Mouse (Mus musculus) limb, embryonic 13.5 days (tissue): ENCODE results near the gene Tmem19. TPM values are rescaled to one million over a fixed set of nuclear protein-coding genes. Genes with fewer than 3 reads are reported as not detected.

Experiments
- ATAC-seq: fragments of 200-750 bp; cut with Nextera tagmentation; 2 replicates; pipeline ENCODE4 v1.8.0; 2017; ENCODE audit warnings: low read depth, moderate number of reproducible peaks, moderate TSS enrichment; ENCODE audit not compliant: low FRiP score
- H3K27ac ChIP-seq: fragments of 300-500 bp; sonication (generic); 2 replicates; pipeline ENCODE4 v1.5.1; 2015; ENCODE audit warnings: inconsistent platforms, mild to moderate bottlenecking, moderate library complexity
- H3K27me3 ChIP-seq: fragments of 300-500 bp; sonication (generic); 2 replicates; pipeline ENCODE4 v1.6.1; 2015; ENCODE audit warnings: mild to moderate bottlenecking, inconsistent platforms
- H3K36me3 ChIP-seq: fragments of 300-500 bp; sonication (generic); 2 replicates; pipeline ENCODE4 v1.6.1; 2015; ENCODE audit warnings: inconsistent platforms, mild to moderate bottlenecking, moderate library complexity
- H3K4me1 ChIP-seq: fragments of 300-500 bp; sonication (generic); 2 replicates; pipeline ENCODE4 v1.6.1; 2015; ENCODE audit warnings: inconsistent platforms
- H3K4me2 ChIP-seq: fragments of 300-500 bp; sonication (generic); replicated peaks from 2 replicates; pipeline ENCODE4 v1.6.1; 2015; ENCODE audit warnings: inconsistent platforms, mild to moderate bottlenecking, moderate library complexity
- H3K4me3 ChIP-seq: fragments of 300-500 bp; sonication (generic); 2 replicates; pipeline ENCODE4 v1.5.1; 2015; ENCODE audit warnings: moderate library complexity, mild to moderate bottlenecking, inconsistent platforms
- H3K9ac ChIP-seq: fragments of 300-500 bp; sonication (generic); 2 replicates; pipeline ENCODE4 v1.6.1; 2015; ENCODE audit warnings: mild to moderate bottlenecking, inconsistent platforms
- H3K9me3 ChIP-seq: fragments of 300-500 bp; sonication (generic); 2 replicates; pipeline ENCODE4 v1.6.1; 2016; ENCODE audit warnings: inconsistent platforms
- WGBS: fragments of 180-500 bp; shearing (Covaris S2); methylation state at CpG from one replicate; pipeline ENCODE4 v1.1.7; 2015; 5-methylcytosine and 5-hydroxymethylcytosine counted together
- polyA plus RNA-seq: library from polyadenylated mRNA; unstranded; fragments of >200 nt; fragmentation: Nextera tagmentation; extraction: Ambion mirVana; gene quantifications from 2 replicates; pipeline ENCODE4 v1.2.1, GENCODE M21; 2015

Gene Tmem19
- polyA plus RNA-seq, 1 experiment from 2014 or later: 25.3 TPM

GRCm38 (mm10) chr10:115363151-115363550, 850 bp upstream of the Tmem19 start:
- H3K27ac ChIP-seq: no peak overlapping the region
- peak overlapping the region; percentile 61 for H3K4me3 ChIP-seq
- peak overlapping the region; percentile 64 for H3K9ac ChIP-seq
- ATAC-seq: no peak
- no peaks in the 10 kb centered on the region for H3K9me3 ChIP-seq
- no peaks in the 10 kb centered on the region for H3K36me3 ChIP-seq
- H3K27me3 ChIP-seq: no peaks in the 10 kb centered on the region
- 87% methylated on average over 4 of the region's 4 CpGs for whole genome bisulfite sequencing
- H3K4me2 ChIP-seq: peak overlapping the region; percentile 67
- peaks cover 19% of the 10 kb centered on the region for H3K4me1 ChIP-seq

GRCm38 (mm10) chr10:115362623-115362964, 293 bp upstream of the Tmem19 start:
- H3K9ac ChIP-seq: peak overlapping the region; percentile 64
- H3K4me3 ChIP-seq: peak overlapping the region; percentile 61
- no peaks in the 10 kb centered on the region for H3K27me3 ChIP-seq
- 7% methylated on average over 9 of the region's 9 CpGs for WGBS
- ATAC-seq: peak; percentile 12
- H3K4me1 ChIP-seq: peaks cover 19% of the 10 kb centered on the region
- H3K4me2 ChIP-seq: peak overlapping the region; percentile 67
- H3K27ac ChIP-seq: peak overlapping the region; percentile 90; the same call in 1 of the 2 replicates
- no peaks in the 10 kb centered on the region for H3K9me3 ChIP-seq
- no peaks in the 10 kb centered on the region for H3K36me3 ChIP-seq

- H3K4me3 ChIP-seq: no peak overlapping the region
- H3K9ac ChIP-seq: no peak overlapping the region
- no peak for ATAC-seq
- H3K4me1 ChIP-seq: peaks cover 19% of the 10 kb centered on the region
- WGBS: 92% methylated on average over 7 of the region's 7 CpGs
- no peak overlapping the region for H3K4me2 ChIP-seq
- peaks cover 16% of the 10 kb centered on the region for H3K36me3 ChIP-seq
- H3K27me3 ChIP-seq: no peaks in the 10 kb centered on the region
- no peaks in the 10 kb centered on the region for H3K9me3 ChIP-seq
- H3K27ac ChIP-seq: no peak overlapping the region
Observed at GRCm38 (mm10) chr10:115359066-115359465, 3.2 kb downstream of the Tmem19 start.

- H3K4me1 ChIP-seq: peaks cover 19% of the 10 kb centered on the region
- H3K36me3 ChIP-seq: peaks cover 16% of the 10 kb centered on the region
- H3K4me2 ChIP-seq: no peak overlapping the region
- H3K9ac ChIP-seq: no peak overlapping the region
- ATAC-seq: no peak
- WGBS: 92% methylated on average over 17 of the region's 17 CpGs
- H3K27me3 ChIP-seq: no peaks in the 10 kb centered on the region
- no peak overlapping the region for H3K4me3 ChIP-seq
- no peaks in the 10 kb centered on the region for H3K9me3 ChIP-seq
- no peak overlapping the region for H3K27ac ChIP-seq
Observed at GRCm38 (mm10) chr10:115358216-115358919, 3.9 kb downstream of the Tmem19 start.

GRCm38 (mm10) chr10:115356106-115356505, 6.2 kb downstream of the Tmem19 start:
- no peaks in the 10 kb centered on the region for H3K27me3 ChIP-seq
- H3K4me2 ChIP-seq: no peak overlapping the region
- no peaks in the 10 kb centered on the region for H3K9me3 ChIP-seq
- WGBS: 89% methylated on average over 6 of the region's 7 CpGs
- H3K9ac ChIP-seq: no peak overlapping the region
- ATAC-seq: no peak
- H3K4me3 ChIP-seq: no peak overlapping the region
- peaks cover 16% of the 10 kb centered on the region for H3K36me3 ChIP-seq
- peaks cover 7% of the 10 kb centered on the region for H3K4me1 ChIP-seq
- no peak overlapping the region for H3K27ac ChIP-seq

GRCm38 (mm10) chr10:115355016-115355415, 7.3 kb downstream of the Tmem19 start:
- 90% methylated on average over 6 of the region's 6 CpGs for WGBS

GRCm38 (mm10) chr10:115354553-115354952, 7.7 kb downstream of the Tmem19 start:
- 71% methylated on average over 6 of the region's 6 CpGs for WGBS
- Histone ChIP-seq H3K27ac (no peak overlapping the region), H3K36me3 (peaks cover 16% of the 10 kb centered on the region), H3K4me2 (no peak overlapping the region), H3K4me3 (no peak overlapping the region), H3K4me1 (no peaks in the 10 kb centered on the region), H3K27me3 (no peaks in the 10 kb centered on the region), H3K9me3 (no peaks in the 10 kb centered on the region), H3K9ac (no peak overlapping the region)
- ATAC-seq: no peak

More at GRCm38 (mm10) chr10:115355016-115355415, 7.3 kb downstream of the Tmem19 start:
- no peak overlapping the region for H3K4me3 ChIP-seq
- no peak for ATAC-seq
- no peak overlapping the region for H3K9ac ChIP-seq
- no peak overlapping the region for H3K27ac ChIP-seq
- H3K9me3 ChIP-seq: no peaks in the 10 kb centered on the region
- H3K27me3 ChIP-seq: no peaks in the 10 kb centered on the region
- no peaks in the 10 kb centered on the region for H3K4me1 ChIP-seq
- H3K4me2 ChIP-seq: no peak overlapping the region
- peaks cover 16% of the 10 kb centered on the region for H3K36me3 ChIP-seq

- 77% methylated on average over 2 of the region's 2 CpGs for WGBS
- no peak overlapping the region for H3K4me3 ChIP-seq
- no peak overlapping the region for H3K4me2 ChIP-seq
- H3K9ac ChIP-seq: no peak overlapping the region
- no peaks in the 10 kb centered on the region for H3K4me1 ChIP-seq
- no peaks in the 10 kb centered on the region for H3K27me3 ChIP-seq
- no peaks in the 10 kb centered on the region for H3K9me3 ChIP-seq
- no peak overlapping the region for H3K27ac ChIP-seq
- peaks cover 7% of the 10 kb centered on the region; the same call in 1 of the 2 replicates for H3K36me3 ChIP-seq
- ATAC-seq: no peak
Observed at GRCm38 (mm10) chr10:115350810-115351397, 11.4 kb downstream of the Tmem19 start.

GRCm38 (mm10) chr10:115349509-115349908, 12.8 kb downstream of the Tmem19 start:
- WGBS: 85% methylated on average over 7 of the region's 7 CpGs
- Histone ChIP-seq H3K9ac (no peak overlapping the region), H3K27me3 (no peaks in the 10 kb centered on the region), H3K4me2 (no peak overlapping the region), H3K27ac (no peak overlapping the region), H3K9me3 (no peaks in the 10 kb centered on the region), H3K36me3 (peaks cover 10% of the 10 kb centered on the region), H3K4me3 (no peak overlapping the region), H3K4me1 (no peaks in the 10 kb centered on the region)
- no peak for ATAC-seq

- no peak for ATAC-seq
- H3K9ac ChIP-seq: no peak overlapping the region
- H3K4me1 ChIP-seq: no peaks in the 10 kb centered on the region
- no peaks in the 10 kb centered on the region for H3K9me3 ChIP-seq
- peaks cover 10% of the 10 kb centered on the region for H3K36me3 ChIP-seq
- H3K27me3 ChIP-seq: no peaks in the 10 kb centered on the region
- no peak overlapping the region for H3K4me2 ChIP-seq
- H3K4me3 ChIP-seq: no peak overlapping the region
- 76% methylated on average over 10 of the region's 10 CpGs for WGBS
- H3K27ac ChIP-seq: no peak overlapping the region
Observed at GRCm38 (mm10) chr10:115349029-115349428, 13.3 kb downstream of the Tmem19 start.

- Histone ChIP-seq H3K36me3 (peaks cover 17% of the 10 kb centered on the region), H3K4me1 (no peaks in the 10 kb centered on the region), H3K9me3 (no peaks in the 10 kb centered on the region), H3K9ac (no peak overlapping the region), H3K4me2 (no peak overlapping the region), H3K27ac (no peak overlapping the region), H3K27me3 (no peaks in the 10 kb centered on the region), H3K4me3 (no peak overlapping the region)
- no peak for ATAC-seq
- WGBS: 83% methylated on average over 6 of the region's 6 CpGs
Observed at GRCm38 (mm10) chr10:115348131-115348530, 14.2 kb downstream of the Tmem19 start.

- Histone ChIP-seq H3K27me3 (no peaks in the 10 kb centered on the region), H3K9me3 (no peaks in the 10 kb centered on the region), H3K36me3 (peaks cover 29% of the 10 kb centered on the region), H3K27ac (no peak overlapping the region), H3K4me2 (no peak overlapping the region), H3K4me3 (no peak overlapping the region), H3K9ac (no peak overlapping the region), H3K4me1 (no peaks in the 10 kb centered on the region)
- ATAC-seq: no peak
Observed at GRCm38 (mm10) chr10:115346444-115346843, 15.9 kb downstream of the Tmem19 start.
